Mouse (Mus musculus) spleen, postnatal 4 days (tissue): ENCODE data around the gene 4930568D16Rik.
A peak's percentile ranks its signal among the peaks of the same experiment; 100 is the strongest.

Experiments used
- DNase-seq, 2 experiments: peaks; one replicate each; pipeline ENCODE4 v3.0.0; 2022; ENCODE audit warnings: low spot score in 2 of 2

4930568D16Rik gene

GRCm38 (mm10) chr2:35342605-35343004 lies 24.9 kb downstream of the 4930568D16Rik start:
- DNase-seq: no peak

GRCm38 (mm10) chr2:35338707-35339106 lies 28.8 kb downstream of the 4930568D16Rik start:
- no peak for DNase-seq

- no peak for DNase-seq
These were observed 29.5 kb downstream of the 4930568D16Rik start for GRCm38 (mm10) chr2:35338036-35338435.

GRCm38 (mm10) chr2:35337419-35337818 lies 30.1 kb downstream of the 4930568D16Rik start:
- DNase-seq: peak in 1 of 2 experiments; percentile 66

GRCm38 (mm10) chr2:35336388-35337280 lies 30.9 kb downstream of the 4930568D16Rik start, which contains the start of gene Stom:
Stom (minus strand) TSS chr2:35336976.
- peak; percentile 100 for DNase-seq

GRCm38 (mm10) chr2:35335620-35336019 lies 31.9 kb downstream of the 4930568D16Rik start:
- no peak for DNase-seq

GRCm38 (mm10) chr2:35333670-35334069 lies 33.9 kb downstream of the 4930568D16Rik start:
- DNase-seq: no peak

- no peak for DNase-seq
These were observed 36.3 kb downstream of the 4930568D16Rik start for GRCm38 (mm10) chr2:35331205-35331604.

GRCm38 (mm10) chr2:35329061-35329460 lies 38.5 kb downstream of the 4930568D16Rik start:
- DNase-seq: no peak

GRCm38 (mm10) chr2:35328064-35328792 lies 39.3 kb downstream of the 4930568D16Rik start:
- DNase-seq: no peak

GRCm38 (mm10) chr2:35327583-35327982 lies 39.9 kb downstream of the 4930568D16Rik start:
- peak; percentile 56 to 75 for DNase-seq

GRCm38 (mm10) chr2:35326931-35327330 lies 40.6 kb downstream of the 4930568D16Rik start:
- no peak for DNase-seq

- no peak for DNase-seq
These were observed 41.6 kb downstream of the 4930568D16Rik start for GRCm38 (mm10) chr2:35325930-35326329.

- DNase-seq: peak; percentile 83 to 86
These were observed 44.9 kb downstream of the 4930568D16Rik start for GRCm38 (mm10) chr2:35322404-35323164.

- no peak for DNase-seq
These were observed 47.1 kb downstream of the 4930568D16Rik start for GRCm38 (mm10) chr2:35320399-35320798.

GRCm38 (mm10) chr2:35318405-35318804 lies 49.1 kb downstream of the 4930568D16Rik start:
- no peak for DNase-seq

GRCm38 (mm10) chr2:35317604-35318003 lies 49.9 kb downstream of the 4930568D16Rik start:
- peak in 1 of 2 experiments; percentile 70 for DNase-seq

GRCm38 (mm10) chr2:35314300-35314699 lies 53.2 kb downstream of the 4930568D16Rik start:
- no peak for DNase-seq

GRCm38 (mm10) chr2:35309906-35310493 lies 57.5 kb downstream of the 4930568D16Rik start:
- DNase-seq: no peak

- DNase-seq: no peak
These were observed 59.4 kb downstream of the 4930568D16Rik start for GRCm38 (mm10) chr2:35308166-35308565.
